Mouse (Mus musculus): ENCODE results near the gene Ppm1a.
"Not testable (repeated sequence)": the region's sequence is repeated elsewhere in the genome, so short reads cannot be mapped to it uniquely, and the experiment has no call there.

Gene Ppm1a

DNA sequence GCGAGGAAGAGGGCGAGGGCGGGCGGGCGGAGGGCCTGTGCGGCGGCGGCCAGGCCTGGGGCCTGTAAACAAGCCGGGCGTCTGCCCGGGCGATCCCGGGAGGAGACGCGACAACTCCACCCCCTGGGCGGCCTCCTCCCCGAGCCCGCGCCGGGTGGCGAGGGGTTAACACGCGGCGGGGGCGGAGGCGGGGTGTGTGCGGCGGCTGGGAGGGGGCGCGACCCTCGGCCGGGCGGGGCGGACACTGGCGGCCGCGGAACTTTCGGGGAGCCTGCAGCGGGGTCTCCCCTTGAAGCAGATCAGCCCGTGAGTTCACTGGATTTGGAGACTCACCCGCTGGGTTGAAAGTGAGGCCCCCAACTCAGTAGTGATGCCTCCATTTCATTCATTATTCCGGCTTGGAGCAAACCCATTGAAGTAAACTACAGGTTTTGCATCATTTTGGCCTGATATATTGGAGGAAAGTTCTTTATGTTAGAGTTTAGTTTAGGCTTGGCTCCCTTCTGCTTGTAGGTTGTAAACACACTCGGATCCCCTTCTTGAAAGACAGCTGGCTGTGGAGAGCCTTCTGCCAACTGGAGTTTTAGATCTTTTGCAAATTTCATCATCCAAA lies 4.5 kb downstream of the Ppm1a start:
- DNase-seq (ENCODE audit: low spot score) = peak; percentile 81

DNA sequence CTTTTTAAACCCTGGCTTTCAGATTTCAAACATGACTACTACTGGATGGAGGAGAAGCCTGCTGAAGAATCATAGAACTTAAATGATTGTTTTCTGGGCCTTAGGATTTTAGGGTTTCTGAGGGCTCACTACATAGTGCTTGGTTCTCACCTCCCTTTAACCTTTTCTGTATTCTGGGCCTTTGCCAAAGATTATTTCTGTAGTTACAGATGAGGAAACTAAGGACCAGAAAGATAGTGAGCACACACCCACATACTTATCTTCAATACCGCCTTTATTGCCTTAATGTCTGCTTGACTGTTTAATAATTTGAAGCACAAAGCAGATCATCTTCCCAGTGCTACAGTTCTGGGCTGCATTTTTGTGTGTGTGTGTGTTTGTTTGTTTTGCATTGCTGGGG lies 5.2 kb downstream of the Ppm1a start:
- no peak for DNase-seq (ENCODE audit: low spot score)

DNA sequence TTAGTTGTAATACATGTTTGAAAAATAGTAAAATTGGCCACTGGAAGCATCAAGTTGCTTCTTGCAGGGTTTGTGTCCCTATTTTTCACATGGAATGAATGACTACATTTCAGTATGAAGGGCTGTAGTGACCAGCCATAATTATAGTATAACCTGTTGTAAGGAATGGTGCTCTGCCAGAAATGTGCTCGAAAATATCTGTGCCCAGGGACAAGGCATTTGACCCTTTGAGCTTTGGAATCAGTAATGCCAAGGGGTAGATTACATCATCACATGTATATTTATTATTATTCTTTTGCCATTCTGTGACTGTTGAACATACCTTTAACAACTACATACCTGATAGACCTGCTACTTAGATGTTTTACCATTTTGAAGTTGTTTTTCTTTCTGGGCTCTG lies 5.9 kb downstream of the Ppm1a start:
- DNase-seq (ENCODE audit: low spot score) = no peak

DNA sequence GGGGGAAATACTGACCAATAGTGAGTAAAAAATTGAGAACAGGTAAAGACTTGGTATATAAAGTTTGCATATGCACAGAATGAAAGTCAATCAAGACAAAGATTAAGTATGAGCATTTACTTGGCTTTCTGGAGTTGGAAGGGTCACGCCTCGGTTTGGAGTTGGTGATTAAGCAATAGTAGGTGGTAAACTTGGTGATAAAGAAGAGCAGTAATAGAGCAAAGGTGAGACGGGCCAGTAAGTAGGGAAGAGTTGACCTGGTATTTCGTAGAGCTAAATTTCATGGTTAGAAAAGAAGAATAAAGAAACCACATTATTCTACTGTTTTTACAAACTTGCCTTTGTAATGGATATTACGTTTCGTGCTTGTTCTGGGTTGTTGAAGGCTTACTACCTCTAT lies 10.6 kb downstream of the Ppm1a start:
- DNase-seq (ENCODE audit: low spot score) = no peak

DNA sequence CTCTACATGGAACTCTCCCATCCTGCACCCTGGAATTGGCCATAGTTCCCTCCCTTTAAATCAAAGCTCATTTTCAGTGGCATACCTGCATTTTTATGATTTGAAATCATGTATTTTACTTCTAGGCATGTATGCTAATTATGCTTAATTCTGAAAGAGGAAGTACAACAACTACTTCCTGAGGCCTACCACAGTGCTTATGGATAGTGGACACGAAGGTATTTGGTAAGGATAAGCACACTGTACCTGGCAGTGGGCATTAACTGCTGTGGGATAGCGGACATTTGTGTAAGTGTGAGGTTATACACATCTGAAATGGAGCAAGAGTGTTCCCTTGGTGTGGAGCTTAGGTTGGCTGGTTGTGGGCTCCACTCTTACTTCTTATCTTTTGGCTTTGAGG lies 11.0 kb downstream of the Ppm1a start:
- DNase-seq (ENCODE audit: low spot score) = no peak

DNA sequence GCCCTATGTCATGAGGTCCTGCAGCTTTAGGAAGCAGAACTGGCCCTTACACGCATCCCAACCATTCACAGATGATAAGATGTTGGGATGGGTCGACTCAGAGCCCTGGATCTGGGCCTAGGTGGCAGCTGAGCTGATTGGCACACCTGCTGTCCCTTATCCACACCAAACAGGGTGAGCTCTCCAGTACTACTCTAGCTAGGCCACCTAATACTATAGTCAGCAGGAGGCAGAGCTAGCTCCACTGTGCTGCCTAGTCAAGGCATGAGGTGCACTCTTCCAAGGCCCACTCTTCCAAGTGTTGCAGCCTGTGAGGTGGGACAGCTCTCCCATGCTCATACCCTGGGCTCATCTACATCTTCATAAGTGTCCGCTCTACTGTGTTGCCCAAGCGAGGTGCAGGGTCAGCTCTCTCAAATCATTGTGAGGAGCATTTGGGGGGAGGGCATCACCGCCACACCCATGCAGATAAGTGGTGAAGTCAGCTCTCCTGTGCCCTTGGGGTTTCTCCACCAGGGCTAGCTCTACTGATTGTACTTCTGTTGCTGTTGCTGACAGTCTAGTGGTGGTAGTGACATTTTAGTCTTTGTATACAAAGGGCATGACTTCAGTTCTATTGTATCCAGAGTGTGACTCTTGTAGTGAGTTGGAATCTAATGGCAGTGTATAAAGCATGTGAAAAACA lies 12.4 kb downstream of the Ppm1a start:
- no peak for DNase-seq (ENCODE audit: low spot score)

DNA sequence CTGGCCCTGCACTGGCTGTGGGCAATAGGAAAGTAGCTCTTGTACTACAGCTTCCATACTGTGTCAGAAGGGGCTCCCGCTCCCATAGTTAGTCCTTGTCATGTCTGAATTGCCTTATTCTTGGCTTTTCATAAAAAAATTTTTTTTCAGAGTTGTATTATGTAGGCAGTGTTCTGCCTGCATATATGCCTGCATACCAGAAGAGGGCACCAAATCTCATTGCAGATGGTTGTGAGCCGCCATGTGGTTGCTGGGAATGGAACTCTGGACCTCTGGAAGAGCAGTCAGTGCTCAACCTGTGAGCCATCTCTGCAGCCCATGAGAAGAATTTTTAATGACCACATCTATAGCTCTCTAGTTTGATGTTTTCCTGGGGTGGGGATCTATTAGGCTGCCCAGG lies 13.9 kb downstream of the Ppm1a start:
- DNase-seq (ENCODE audit: low spot score) = no peak

DNA sequence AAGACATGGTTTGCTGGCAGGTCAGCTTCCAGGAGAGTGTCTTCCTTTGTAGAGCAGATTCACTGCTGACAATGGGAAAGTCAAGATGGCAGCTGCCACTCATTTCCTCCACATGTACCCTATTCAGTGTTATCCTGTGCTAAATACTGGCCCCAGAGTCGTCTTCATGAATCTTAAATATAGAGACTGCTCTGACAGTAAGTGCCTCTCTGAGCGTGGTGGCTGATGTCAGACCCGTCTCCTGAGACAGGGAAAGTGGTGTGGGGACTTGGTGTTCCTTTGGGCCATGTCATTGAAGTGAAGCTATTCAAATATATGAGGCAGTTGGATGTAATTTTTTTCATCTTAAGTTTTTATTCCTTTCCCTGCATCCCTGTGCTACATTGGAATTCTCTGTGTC lies 14.5 kb downstream of the Ppm1a start:
- DNase-seq (ENCODE audit: low spot score) = no peak

DNA sequence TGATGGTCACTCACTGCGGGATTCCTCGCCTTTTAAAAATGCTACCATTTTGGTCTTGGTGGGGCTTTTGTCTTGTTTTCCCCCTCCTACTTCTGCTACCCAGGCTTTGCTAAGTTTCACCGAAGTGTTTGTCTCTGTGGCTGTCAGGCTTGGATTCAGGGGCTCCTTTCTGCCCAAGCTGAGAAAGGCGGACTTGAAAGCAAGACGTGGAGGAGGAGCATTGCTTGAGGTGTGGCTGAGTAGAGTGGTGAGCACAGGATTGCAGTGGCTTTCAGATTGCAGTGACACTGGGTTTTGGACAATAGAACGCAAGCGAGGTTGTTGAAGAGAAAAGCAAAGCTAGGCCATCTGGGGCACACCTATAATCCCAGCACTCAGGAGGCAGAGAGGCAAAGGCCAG lies 16.7 kb downstream of the Ppm1a start:
- no peak for DNase-seq (ENCODE audit: low spot score)

DNA sequence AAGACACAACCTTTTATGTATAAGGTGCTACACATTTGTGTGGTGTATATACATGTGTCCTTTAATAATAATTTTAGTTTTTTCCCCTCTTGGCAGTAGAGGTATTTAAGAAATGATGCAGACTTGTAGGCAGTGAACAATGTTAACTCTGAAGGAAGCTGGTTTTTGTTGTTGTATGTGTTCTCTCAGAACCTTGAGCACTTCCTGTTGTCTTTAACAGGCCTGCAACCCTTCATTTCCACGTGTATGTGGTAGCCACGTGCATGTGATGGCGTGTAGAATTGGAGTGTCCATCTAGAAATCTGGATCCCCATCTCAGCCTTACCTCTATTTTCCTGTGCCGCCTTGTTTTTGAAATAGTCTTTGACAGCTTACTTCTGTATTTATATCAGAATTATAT lies 20.0 kb downstream of the Ppm1a start:
- DNase-seq (ENCODE audit: low spot score) = no peak

DNA sequence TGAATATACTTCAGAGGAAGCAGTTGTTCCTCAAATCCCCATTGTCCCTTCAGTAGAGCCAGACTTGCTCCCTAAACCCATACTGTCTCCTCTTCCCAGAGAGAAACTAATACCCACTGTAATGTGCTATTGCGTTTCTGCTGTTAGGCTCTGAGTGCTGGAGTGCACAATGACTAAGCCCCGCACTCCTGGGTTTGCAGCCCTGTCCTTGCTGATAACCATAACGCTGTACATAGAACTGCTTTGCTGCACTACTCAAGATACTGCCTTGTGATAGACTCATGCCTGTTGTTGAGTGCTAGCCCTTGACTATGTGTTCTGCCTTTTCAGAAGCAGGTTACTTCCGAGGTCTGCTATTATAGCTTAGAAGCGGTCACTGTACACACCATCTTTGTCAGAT lies 22.9 kb downstream of the Ppm1a start:
- DNase-seq (ENCODE audit: low spot score) = no peak

DNA sequence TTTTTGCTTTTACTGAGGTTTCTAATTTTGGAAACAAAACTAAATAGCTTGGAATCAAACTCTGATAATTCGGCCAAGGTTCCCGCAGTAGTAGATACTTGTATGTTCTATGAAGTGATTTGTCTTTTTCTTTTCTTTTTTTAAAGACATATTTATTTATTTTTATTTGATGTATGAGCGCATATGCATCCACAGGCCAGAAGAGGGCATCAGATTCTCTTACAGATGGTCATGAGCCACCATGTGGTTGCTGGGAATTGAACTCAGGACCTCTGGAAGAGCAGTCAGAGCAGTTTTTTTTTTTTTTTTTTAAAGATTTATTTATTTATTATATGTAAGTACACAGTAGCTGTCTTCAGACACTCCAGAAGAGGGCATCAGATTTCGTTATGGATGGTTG lies 25.5 kb downstream of the Ppm1a start:
- not testable (repeated sequence) for DNase-seq (ENCODE audit: low spot score)

DNA sequence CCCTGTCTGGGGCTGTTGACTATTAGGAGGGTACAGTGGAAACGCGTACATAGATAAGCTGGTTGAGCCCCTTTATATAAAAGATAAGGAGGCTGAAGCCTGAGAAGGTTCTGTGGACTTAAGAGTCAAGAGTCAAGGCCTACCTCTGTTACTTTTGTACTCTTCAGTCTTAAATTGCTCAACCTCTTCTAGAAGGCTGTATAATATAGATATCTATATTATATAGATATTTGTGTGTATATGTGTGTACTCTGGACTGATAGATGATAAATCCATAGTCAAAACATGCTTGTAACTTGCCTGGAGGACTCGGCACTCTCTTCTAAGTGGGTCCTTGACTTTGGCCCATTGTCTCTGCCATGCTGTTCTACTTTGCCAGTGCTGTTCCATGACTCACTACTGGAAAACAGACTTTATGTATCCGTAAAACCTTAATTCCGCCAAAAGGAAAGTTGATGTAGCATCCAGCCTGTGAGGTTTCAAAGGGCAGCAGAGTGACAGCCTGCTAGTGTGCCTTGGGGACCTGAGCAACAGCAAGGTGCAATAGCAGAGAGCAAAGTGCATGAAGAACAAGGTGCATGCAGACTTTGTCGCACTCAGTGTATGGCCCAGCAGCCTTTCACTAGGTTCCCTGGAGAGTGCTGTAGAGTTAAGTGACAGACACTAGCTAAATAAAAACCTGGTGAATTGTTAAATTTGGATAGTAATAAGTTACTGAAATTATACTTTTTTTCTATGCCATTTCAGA lies 28.1 kb downstream of the Ppm1a start:
- DNase-seq (ENCODE audit: low spot score) = no peak

DNA sequence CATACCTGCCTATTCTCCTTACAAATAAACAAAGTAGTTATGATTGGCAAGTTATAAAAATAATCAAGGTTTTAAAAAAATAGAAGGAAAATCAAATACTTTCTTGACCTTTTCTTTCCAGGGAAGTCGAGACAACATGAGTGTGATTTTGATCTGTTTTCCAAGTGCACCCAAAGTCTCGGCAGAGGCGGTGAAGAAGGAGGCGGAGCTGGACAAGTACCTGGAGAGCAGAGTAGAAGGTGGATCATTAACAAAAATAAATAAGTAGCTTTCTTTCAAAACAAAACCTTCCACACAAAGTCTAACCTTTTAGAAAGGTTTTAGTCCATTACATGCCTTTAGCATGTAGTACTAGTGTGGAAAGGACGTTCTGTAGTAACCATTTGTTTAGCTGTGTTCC lies 29.3 kb downstream of the Ppm1a start:
- no peak for DNase-seq (ENCODE audit: low spot score)

DNA sequence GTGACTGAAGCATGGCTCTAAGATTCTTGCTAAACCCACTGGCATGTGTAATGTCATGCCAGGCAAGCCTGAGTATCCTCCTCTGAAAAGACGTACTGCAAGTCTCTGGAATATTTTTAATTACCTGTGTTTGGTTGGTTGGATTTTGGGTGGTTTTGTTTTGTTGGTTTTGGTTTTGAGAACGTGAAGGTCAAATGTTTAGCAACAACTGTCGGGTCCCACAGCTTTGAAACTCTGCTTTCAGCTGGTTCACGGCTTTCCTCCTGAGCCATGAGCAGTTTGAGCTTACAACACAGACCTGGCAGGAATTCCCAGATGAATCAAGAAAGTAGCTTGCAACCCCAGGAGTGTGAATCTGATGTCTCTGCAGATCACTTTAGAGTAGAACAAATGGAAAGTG lies 29.7 kb downstream of the Ppm1a start:
- DNase-seq (ENCODE audit: low spot score) = no peak

DNA sequence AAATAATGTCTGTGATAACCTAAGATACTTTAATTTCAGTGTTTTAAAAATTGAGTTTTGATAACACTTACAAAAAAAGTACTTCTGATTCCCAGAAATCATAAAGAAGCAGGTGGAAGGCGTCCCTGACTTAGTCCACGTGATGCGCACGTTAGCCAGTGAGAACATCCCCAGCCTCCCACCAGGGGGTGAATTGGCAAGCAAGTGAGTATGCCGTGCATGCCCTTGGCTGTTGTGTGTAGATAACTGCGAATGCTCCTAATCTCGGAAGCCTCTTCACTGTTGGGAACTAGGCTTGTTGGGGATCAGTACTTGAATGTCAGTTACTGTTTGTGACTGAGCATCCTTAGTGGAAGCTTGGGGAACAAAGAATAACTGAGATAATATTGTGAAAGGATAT lies 33.3 kb downstream of the Ppm1a start:
- no peak for DNase-seq (ENCODE audit: low spot score)

DNA sequence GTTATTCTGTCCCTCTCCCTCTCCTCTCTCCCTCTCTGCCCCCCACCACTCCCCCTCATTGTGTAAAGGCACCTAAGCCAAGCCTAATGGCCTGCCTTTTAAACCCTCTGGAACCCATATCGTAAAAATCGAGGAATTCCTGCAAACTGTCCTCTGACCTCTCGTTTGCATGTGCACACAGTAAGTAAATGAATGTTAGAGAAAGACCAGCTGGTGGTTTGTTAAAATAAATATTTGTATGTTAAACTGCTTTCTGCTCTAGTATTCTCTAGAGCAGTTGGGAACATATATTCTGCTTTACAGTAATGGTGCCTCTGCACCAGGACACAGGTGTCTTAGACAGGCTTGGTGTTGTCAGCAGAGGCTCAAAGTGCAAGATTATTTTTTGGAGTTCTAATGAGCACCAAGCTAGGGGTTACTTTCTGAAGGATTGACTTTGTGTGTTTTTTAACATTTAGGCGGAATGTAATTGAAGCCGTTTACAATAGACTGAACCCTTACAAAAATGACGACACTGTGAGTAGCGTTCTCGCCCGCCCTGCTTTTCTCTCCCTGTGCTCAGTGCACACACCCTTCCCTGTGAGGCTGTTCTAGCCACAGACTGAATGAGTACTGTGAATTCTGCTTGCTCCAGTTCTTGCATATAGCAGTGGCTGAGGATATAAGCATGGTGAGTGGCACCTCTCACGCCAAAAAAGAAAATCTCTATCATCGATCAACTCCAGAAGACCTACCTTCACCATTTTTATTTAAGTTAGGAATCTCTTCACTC lies 35.3 kb downstream of the Ppm1a start:
- DNase-seq (ENCODE audit: low spot score) = no peak

DNA sequence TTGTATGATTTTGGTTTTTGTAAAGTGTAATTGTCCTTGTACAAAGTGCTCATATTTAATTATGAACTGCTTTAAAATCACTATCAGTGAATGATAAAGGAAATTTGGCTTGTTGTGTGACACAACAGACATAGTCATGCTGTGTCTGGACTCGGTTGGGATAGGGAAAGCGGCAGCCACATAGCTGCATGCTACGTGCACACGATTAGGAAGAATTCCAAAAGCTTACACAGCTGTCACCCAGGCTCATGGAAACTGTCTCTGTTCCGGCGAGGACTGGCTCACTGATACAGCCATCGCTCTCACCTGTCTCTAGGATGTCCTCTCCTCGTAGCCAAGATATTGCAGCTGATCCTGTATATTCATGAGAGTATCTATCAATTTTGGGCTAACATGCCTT lies 36.7 kb downstream of the Ppm1a start:
- no peak for DNase-seq (ENCODE audit: low spot score)

DNA sequence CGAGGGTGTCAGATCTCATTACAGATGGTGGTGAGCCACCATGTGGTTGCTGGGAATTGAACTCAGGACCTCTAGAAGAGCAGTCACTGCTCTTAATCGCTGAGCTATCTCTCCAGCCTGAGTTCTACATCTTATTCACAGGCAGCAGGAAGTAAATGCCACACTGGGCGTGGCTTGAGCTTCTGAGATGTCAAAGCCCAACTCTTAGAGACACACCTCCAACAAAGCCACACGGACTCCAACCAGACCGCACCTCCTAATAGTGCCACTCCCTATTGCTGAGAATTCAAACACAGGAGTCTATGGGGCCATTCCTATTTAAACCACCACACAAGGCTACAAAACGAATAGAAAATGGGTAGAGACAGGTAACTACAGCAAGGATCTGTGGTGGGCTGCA lies 52.5 kb downstream of the Ppm1a start:
- no peak for DNase-seq (ENCODE audit: low spot score)

DNA sequence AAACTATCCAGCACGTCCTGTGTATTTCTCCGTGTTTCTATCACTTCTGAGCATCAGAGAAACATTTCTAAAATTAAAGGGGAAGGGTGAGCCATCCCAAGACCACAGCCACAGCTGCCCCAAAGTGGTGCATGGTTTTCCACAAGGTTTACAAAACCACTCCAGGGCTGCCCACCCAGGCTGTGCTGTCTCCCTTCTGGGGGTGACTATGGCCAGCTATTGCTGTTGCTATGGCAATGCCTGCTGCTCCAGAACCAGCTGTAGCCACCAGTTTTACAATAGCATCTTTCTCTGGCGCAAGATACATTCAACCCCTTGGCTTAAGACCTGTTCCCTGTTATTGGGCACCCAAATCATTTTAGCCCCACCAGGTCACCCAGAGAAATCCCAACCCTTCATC lies 54.3 kb downstream of the Ppm1a start:
- DNase-seq (ENCODE audit: low spot score) = no peak

DNA sequence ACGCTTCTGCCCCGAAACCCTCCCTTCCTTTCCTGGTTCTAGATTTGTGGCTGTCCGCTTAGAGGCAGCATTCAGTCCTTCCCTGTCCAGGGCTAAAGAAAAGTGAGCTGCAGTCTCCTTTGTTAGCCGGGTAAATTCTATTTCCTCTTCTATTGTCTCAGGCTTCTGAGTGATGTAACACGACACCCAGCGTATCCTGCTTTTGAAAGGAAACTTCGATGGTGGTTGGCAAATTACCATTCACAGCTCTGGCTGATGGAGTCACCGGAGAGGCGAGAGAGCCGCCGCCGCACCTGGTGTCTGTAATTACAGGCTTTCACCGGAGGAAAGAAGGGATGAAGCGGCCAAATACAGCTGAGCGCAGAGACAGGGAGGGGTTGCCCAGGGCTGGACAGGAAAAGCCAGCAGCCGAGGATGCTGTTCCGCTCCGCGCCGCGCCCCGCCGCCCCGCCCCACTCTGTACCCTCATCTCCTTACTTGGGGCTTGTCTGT lies 63.7 kb downstream of the Ppm1a start:
- DNase-seq (ENCODE audit: low spot score) = peak; percentile 75

DNA sequence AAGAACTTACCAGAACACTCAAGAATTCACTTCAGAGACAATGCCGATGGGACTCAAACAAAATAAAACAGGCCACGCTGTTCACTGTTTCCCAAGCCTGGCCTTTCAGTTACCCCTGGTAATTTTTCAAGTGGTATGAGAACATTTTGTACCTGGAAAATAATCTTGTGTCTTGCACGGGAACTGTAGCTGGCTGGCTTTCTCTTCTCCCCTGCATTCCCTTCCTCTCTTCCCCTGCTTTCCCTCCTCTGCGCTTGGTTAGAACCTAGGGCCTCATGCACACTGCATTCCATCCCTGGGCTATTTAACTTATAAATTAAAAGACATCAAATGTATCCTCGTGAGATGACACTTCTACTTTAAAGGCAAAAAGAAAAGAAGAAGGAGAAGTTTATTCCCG lies 64.3 kb downstream of the Ppm1a start:
- no peak for DNase-seq (ENCODE audit: low spot score)

DNA sequence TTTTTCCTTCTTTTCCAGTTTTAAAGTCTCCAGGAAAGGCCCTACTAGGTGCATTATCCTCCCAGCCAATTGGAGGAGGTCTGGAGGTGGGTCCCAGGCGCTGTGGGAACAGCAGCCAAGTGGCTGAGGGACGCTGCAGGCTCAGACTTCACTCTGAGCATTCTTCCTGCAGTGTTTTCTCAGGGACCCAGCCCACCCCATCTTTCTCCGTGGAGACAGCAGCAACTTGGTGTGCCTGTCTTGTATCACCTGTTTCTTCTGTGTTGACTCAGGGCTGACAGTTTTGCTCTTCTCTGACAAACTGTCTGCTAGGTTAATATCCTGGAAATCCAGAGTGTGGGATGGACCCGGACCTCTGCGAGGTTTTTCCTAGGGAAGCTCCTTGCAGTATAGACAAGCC lies 68.4 kb downstream of the Ppm1a start:
- DNase-seq (ENCODE audit: low spot score) = no peak

Measured in embryo, embryonic 10.5 days (tissue).